Mouse (Mus musculus) adrenal gland, adult (tissue): ENCODE measurements around the gene Elmod3.

Experiments
- DNase-seq, 2 experiments: peaks; one replicate each; pipeline ENCODE4 v3.0.0; 2022 to 2023; ENCODE audit warnings: low spot score in 1 of 2; ENCODE audit not compliant: inconsistent age in 2 of 2

Elmod3 gene

GRCm38 (mm10) chr6:72581625-72582382 is 16.4 kb downstream of the Elmod3 start:
- DNase-seq, result peak in 1 of 2 experiments; percentile 48

- no peak for DNase-seq
Observed at GRCm38 (mm10) chr6:72576041-72576440, 22.2 kb downstream of the Elmod3 start.

- no peak for DNase-seq
Observed at GRCm38 (mm10) chr6:72571826-72572225, 26.4 kb downstream of the Elmod3 start.

GRCm38 (mm10) chr6:72570644-72571397 is 27.4 kb downstream of the Elmod3 start:
- no peak for DNase-seq

GRCm38 (mm10) chr6:72568736-72569135 is 29.5 kb downstream of the Elmod3 start:
- DNase-seq, result no peak

- DNase-seq, result no peak
Observed at GRCm38 (mm10) chr6:72567508-72567907, 30.7 kb downstream of the Elmod3 start.

- DNase-seq, result peak; percentile 84 to 96
Observed at GRCm38 (mm10) chr6:72566044-72566443, 32.2 kb downstream of the Elmod3 start.

GRCm38 (mm10) chr6:72565506-72565905 is 32.7 kb downstream of the Elmod3 start:
- DNase-seq, result no peak

- no peak for DNase-seq
Observed at GRCm38 (mm10) chr6:72562894-72563293, 35.3 kb downstream of the Elmod3 start.

- DNase-seq, result no peak
Observed at GRCm38 (mm10) chr6:72562486-72562885, 35.7 kb downstream of the Elmod3 start.

- no peak for DNase-seq
Observed at GRCm38 (mm10) chr6:72560801-72561200, 37.4 kb downstream of the Elmod3 start.

GRCm38 (mm10) chr6:72553079-72553412 is 45.2 kb downstream of the Elmod3 start:
- no peak for DNase-seq

- DNase-seq, result peak; percentile 88 to 91
Observed at GRCm38 (mm10) chr6:72552171-72553078, 45.8 kb downstream of the Elmod3 start.

- no peak for DNase-seq
Observed at GRCm38 (mm10) chr6:72550503-72551100, 47.6 kb downstream of the Elmod3 start.

GRCm38 (mm10) chr6:72550025-72550424 is 48.2 kb downstream of the Elmod3 start:
- DNase-seq, result no peak

- DNase-seq, result peak; percentile 32 to 56
Observed at GRCm38 (mm10) chr6:72549041-72549580, 49.1 kb downstream of the Elmod3 start.

- DNase-seq, result no peak
Observed at GRCm38 (mm10) chr6:72547862-72548261, 50.4 kb downstream of the Elmod3 start.

- DNase-seq, result no peak
Observed at GRCm38 (mm10) chr6:72547121-72547520, 51.1 kb downstream of the Elmod3 start.

GRCm38 (mm10) chr6:72545377-72545776 is 52.8 kb downstream of the Elmod3 start:
- DNase-seq, result no peak

GRCm38 (mm10) chr6:72544283-72544987 is 53.8 kb downstream of the Elmod3 start, which contains the start of gene Capg:
TSS of gene Capg (plus strand) at chr6:72544391.
- DNase-seq, result peak; percentile 84 to 93
